Mouse (Mus musculus) gastrocnemius, postnatal 14 days (tissue): ENCODE data around the gene Mettl24. TPM values are rescaled to one million over a fixed set of nuclear protein-coding genes. Genes with fewer than 3 reads are reported as not detected.
"Not testable (repeated sequence)": the region's sequence is repeated elsewhere in the genome, so short reads cannot be mapped to it uniquely, and the experiment has no call there.

ENCODE experiments used
- DNase-seq: peaks from one replicate; pipeline ENCODE4 v3.0.0; 2021; ENCODE audit warnings: mixed read lengths
- intact Hi-C: fragments of 180-260 bp; cut with DNase I; formaldehyde crosslinking; loops from one replicate; pipeline ENCODE4 v1.15.1; 2025; ENCODE audit warnings: low total_unique reads
- total RNA-seq, 2 experiments: library from RNA; stranded (reverse); gene quantifications; 2 replicates each; pipeline ENCODE4 v1.2.3; 2021

The Mettl24 gene
- total RNA-seq, 2 experiments from 2014 or later = 0.88 to 1.1 TPM

DNA sequence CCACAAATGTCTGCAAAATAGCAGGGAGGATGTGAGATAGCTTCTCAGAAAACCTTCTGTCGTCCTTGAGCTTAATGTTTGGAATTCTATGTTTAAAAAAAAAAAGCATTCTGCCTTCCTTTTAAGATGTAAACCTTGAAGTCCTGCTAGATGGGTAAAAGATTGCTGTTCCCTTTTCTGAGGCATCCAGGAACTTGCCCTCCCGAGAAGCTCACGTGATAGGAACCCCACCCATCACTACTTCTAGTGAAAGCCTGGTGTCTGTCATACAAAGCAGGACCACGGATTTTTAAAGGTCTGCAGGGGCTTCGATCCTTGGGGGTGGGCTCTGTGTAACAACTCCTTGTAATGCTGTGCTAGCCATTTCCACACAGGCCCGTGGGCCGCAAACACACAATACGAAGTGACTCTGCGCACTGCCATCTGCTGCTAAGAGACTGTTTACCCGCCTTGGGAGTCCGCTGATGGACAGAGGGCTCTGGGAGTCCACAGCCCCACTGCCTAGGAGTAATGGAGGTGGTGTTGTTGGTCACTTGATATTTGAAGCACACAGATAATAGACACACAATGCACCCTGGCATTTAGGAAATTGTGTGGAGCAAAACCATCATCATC, 43.3 kb downstream of the Mettl24 start:
- intact Hi-C loops = no loop called here

DNA sequence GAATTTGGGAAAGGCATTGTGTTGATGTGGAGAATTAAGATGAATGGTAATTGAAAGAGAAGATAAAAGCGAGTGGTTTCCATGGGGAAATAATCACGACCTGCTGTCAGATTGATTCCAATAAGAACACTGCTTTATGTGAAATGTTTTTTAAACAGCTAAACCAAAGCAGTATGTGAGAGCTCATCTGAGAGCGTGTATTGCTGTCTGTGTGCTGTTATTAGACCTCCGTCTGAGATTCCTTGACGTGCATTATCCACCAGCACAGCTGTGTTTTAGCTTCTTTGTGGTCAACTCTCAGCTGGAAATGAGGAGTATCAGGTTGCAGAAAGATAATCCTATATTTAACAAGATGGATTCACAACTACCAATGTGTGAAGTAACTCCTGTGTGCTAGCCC, 43.9 kb downstream of the Mettl24 start:
- DNase-seq = no peak
- intact Hi-C loops = no loop called here

More for the DNA sequence above, 43.3 kb downstream of the Mettl24 start:
- DNase-seq = no peak

DNA sequence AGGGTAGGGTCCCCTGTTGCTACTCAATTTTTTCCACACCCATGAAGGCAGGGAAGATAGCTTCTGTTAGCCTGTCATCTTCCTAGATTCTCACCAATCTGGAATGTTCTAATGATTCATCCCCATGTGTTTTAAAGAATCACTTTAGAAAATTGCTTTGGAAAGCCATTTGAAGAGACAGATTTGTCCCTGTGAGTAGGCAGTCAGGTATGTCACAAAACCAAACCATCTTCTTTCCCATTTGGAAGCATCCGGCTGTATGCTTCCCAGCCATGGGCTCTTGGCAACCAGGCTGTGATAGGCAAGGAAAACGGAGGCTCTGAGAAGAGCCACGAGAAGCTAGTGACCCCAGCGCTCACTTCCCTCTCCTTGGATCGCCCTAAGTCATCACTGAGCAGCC, 47.1 kb downstream of the Mettl24 start:
- DNase-seq = no peak
- intact Hi-C loops = no loop called here

DNA sequence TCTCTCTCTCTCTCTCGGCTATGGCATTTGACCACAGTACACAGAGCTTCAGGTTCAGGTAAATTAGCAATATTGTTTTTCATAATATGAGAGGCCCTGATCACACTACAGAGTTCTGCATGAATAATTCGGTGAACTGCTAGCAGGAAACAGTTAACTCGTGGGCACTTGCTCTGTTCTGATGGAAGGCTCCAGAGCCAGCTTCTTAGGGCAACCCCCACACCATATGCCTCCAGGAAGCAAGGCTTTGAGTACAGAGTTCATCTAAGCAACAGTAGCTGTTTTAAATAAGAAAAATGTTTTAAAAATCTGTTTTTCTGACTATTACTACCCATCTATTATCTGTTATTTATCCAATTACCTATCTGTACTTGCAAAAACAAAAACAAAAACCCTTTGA, 50.2 kb downstream of the Mettl24 start:
- DNase-seq = no peak
- intact Hi-C loops = no loop called here

DNA sequence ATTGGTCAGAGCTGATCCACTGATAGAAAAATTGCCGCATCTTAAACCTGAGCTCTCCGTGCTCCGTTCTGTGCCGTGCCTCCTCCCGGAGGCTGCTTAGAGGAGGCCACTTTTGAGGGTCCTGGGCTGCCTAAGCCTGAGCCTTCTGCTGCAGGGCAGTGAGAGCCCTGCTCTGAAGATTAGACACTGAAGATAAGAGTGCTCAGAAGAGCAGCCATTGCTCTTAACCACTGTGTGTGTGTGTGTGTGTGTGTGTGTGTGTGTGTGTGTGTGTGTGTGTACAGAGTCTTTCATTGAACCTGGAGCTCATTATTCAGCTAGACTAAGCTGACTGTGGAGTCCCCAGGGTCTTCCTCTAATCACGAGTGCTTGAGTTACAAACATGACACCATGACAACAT, 53.1 kb downstream of the Mettl24 start:
- intact Hi-C loops = no loop called here
- no peak for DNase-seq

DNA sequence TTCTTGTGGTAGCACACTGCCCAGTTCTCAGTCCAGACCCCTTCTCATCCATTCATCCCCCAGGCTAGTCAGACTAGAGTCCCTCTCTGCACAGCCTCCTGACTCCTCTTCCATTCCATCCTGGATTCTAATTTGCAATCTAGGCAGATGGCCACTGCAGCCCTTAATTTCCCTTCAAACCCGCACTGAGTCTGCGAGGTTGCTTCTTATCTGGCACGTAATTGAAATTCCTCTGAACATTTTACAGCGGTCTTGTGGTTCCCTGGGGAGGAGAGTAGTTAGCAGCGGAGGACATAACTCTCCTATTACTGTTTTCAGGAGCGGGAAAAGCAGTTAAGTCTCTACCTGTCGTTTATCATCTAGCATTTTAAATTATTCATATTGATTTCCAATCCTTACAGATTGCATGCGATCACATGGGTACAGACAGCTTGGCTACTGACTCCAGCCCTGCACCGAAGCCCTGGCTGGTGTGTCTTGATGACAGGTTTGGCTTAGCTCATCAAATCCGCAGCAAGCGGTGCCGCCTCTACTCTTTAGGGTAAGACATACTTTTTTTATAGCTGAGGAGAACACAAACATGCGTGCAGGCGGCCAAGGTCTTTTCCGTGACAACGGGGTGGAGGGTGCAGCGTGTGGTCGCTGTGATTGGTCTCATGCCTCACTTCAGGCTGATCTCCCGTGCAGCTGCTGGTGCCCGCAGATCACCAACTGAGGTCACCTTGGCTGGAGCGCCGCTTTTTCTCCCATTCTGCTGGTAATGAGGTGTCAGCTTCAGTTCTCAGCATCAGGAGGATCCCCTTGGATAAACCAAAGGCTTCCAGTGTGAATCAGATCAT, 54.4 kb downstream of the Mettl24 start:
- intact Hi-C loops = no loop called here
- no peak for DNase-seq

DNA sequence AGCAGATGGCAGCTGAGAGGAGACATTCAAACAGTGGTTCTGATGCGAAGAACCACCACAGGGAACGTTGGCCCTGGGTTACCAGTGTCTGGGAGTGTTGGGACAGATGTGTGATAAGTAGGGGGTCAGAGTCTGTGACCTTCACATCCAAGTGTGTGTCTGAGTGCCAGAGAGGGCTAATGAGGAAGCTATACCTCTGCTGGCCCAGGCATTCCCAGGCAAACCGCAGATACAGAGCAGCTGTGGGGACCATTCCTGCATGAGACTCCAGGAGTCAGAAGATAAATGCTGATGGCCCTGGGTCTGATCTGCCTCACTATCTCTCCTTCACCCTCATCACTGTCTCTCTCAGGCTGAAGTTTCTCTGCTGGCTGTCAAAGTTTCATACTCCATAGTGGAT, 57.6 kb downstream of the Mettl24 start:
- DNase-seq = no peak
- intact Hi-C loops = no loop called here

DNA sequence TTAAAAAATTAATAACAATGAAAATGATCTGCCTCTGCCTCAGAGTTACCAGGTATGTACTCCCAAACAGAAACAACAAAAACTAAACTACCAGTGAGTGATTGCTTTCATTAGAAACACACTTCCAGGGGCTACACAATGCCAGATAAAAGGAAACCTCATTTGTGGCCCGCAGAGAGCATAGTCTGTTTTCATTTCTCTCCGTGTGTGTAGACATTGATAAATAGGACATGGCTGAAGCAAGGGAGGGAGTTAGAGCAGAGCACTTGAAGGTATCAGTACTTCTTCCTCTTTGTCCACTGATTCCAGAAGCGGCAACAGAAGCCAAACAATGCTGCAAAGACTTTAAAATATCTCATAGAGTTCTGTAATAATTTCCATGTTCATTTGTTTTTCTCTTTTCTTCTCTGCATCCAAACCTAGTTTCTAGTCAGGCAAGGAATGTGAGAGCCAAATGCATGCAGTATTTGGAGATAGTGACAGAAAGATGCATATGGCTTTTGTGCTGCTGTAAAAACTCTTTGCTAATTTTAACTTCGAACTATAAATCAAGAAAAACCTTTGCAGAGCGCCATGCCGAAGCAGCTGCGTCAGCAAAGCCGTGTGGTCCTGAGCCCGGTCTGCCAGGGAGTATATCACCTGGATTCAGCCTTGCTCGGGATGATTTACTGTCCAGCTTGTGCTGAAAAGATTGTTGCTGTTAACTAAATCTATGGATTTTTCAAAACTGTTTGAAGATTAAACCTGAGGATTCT, 67.4 kb downstream of the Mettl24 start:
- DNase-seq = no peak
- intact Hi-C loops = no loop called here

DNA sequence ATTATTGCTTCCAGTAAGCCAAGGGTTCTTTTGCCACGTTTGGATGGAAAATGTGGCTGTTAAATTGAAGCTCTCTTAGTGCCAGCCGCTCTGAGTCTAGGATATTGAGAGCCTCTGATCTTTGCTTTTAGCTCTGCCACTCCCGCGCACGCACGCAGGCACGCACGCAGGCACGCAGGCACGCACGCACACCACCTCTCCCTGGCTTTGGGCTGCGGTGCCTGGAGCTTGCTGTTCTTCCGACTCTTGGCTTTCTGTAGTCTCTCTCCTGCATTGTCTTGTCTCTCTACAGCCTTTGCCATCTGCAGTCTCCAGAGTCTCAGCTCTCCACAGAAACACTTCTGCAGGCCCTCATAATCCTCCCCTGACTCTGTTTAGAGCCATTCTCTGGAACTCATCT, 68.1 kb downstream of the Mettl24 start:
- intact Hi-C loops = no loop called here

DNA sequence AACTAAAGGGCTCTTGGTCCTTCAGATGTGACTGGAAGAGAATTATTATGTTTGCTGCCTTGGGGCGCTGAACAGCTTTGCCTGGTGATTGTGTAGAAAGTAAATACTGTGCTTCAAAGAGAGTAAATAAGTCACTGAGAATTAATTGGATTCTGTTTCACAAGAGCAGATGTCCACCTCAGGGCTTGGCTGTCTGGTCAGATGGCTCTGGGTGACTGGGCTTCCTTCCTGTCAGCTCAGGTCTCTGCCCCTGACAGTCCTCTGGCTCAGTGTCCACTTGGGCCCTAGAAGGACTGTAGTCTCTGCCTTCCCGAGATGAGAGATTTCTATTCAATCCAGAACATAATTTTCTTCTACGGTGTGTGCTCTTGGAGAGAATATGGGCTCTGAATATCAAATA, 70.0 kb downstream of the Mettl24 start:
- no peak for DNase-seq
- intact Hi-C loops = no loop called here

More for the DNA sequence above, 68.1 kb downstream of the Mettl24 start:
- no peak for DNase-seq

DNA sequence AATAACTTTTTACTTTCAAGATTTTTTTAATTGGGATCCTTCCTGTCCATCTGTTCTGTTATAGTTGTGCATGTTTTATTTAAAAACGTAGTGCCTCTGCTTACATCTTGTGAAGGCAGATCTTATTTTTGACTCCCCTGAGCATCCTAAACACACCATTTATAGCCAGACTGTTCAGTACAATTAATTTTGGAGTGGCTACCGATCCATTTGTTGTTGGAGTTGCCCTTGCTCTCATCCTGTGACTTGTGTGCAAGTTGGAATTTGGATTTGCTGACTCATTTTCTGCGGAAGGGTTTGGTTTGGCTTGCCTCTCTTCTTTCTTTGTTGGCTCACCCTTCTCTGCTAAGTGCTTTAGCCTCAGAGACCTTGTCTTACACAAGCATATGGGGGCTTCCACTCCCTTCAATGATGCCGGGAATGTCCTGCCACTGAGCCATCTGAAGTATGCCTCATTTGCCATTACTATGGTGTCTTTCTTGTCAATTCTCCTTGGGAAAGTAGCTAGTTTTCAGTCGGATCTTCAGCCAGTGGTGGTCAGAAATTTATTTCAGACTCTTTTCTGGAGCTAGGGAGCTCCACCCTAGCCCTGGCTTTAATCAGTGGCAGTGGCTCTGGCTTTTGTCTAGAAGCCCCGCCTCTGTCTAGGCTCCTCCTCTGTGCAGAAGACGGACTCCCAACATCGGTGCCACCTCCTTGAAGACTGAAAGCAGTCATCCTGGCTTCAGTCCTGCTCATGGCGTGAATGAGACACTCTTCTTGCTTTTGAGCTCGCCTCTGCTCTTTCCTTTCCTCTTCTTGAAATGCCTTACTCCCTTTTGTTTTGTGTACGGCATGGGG, 75.3 kb downstream of the Mettl24 start:
- peak; percentile 23 for DNase-seq
- intact Hi-C loops = no loop called here

DNA sequence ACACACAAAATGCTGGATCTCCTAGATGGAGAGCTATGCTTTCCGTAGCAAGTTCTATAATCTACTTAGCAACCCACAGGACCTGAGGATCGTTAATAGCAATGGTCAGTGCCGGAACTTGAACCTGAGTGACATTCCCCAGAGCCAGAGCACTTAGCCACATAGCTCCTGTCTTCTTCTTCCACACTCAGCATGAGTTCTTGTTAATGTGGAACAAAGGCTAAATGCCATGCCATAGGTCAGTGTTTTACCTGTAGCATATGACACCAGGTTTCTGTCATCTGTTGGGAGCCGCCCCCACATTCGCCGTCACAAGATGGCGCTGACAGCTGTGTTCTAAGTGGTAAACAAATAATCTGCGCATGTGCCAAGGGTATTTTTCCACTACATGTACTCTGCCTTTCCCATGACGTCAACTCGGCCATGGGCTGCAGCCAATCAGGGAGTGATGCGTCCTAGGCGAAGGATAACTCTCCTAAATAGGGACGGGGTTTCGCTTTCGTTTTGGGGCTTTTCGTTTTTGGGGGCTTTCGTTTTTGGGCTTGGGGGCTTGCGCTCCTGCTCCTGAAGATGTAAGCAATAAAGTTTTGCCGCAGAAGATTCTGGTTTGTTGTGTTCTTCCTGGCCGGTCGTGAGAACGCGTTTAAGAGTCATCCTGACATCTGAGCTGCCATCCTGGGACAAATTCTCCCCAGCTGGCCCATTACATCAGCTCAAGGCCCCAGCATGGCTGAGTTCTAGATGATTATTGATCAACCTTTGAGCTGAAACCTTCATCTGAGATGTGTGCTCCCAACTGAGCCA, 76.5 kb downstream of the Mettl24 start:
- intact Hi-C loops, DNase-seq: not testable (repeated sequence)

DNA sequence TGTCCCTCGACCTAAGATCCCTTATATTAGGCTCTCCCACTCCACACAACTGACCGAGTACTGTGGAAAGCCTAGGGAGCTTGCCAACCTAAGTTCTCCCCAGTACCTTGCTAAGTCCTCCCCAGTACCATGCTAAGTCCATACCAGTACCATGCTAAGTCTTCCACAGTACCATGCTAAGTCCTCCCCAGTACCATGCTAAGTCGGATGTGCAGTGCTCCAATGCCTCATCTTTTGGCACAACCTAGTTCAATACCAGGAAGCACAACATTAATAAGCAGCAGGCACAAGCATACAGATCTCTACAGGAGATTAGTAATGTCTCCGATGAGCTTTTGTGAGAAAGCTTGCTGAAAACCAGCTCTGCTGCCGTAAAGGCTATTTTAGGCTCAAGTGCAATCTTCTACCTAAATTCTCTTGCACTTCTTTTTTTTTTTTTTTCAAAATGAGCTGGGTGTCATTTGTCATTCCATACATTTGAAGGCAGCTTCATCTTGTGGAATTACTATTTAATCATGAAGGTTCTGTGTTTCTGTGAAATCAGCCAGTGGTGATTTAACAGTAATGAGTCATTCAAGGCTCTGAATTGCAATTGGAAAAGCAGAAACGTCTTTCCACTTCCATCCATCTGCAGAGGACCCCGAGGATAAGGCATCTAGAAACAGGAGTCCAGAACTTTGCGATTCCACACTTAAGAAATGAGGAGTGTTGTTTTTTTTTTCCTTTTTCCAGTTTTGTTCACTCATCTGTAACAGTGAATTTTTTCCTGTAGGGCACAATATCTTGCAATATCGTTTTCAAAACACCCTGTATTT, 77.3 kb downstream of the Mettl24 start:
- DNase-seq = no peak
- intact Hi-C loops = no loop called here

DNA sequence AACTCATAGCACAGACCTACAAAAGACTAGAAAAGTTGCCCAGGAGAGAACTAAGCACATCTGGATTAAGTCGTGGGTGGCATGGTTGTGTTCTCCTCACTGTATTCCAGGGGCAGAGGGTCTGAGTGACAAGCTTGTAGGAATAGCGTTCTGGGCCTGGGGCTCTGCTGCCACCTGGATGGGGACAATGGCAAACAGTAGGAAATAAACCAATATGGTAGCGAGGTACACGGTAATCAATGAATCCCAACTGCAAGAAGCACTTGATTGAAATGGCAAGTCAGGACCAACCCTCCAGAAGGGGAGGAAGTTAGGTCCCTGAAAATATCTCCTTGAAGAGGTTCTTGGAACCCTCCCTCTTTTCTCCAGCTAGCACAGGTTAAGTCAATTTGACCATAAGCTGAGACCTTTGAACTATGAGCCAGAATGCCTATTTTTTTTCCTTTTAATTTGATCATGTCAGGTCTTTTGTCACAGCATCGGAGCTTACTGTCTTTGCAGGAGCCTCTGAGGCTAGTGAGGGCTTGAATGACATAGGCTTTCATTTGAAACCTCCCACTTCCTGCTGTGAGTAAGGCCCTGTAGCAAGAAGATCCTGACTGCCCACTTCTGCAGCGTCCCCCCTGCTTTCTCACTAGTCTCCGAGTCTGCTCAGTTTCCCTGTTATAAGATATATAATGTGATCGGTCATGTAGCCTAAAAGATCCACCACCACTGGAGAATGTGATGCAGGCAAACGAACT, 78.1 kb downstream of the Mettl24 start:
- intact Hi-C loops = no loop called here
- DNase-seq = no peak

DNA sequence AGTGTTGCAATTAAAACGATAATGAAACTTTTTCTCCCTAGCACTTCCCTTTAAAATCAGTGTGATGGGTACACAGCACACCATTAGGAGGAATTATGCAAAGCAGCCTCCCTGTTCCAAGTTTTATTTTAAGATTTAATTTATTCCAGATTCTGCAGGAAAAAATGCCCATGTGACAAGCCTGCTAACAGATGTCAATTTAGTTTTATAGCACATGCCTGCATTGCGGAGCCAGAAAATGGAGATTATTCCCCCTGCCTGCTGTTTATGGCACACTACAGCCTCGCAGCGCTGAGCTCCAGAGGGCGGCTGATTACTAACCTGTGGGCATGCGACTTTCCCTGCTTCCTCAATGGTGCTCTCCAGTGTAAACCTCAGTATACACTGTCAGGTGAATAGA, 79.5 kb downstream of the Mettl24 start:
- intact Hi-C loops = no loop called here
- no peak for DNase-seq

DNA sequence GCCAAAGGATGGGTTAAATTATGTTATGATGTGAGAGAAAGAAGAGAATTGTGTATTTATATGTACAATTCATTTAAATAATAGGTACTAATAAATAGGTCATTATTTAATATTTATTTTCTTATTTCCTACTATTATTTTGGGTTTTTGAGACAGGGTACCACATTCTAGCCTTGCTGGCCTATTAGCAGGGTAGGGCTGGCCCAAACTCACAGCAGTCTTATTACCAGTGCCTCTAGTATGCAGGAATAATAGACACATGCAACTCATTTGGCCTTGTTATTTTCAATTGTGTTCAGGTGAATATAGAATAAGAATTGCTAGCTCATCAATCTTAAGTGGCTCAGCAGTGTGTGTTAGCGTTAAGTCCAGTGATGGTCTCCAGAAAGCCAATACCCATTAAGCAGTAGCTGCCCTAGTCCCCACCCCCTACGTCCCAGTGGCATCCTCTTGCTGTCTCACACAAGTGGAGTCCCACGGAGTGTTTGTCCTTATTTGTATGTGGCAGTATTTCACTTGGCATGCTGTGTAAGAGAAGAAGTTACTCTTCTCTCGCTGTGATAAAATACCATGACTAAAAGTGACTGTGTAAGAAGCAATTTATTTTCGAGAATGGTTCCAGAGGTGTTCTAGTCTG, 80.1 kb downstream of the Mettl24 start:
- intact Hi-C loops = no loop called here
- no peak for DNase-seq

DNA sequence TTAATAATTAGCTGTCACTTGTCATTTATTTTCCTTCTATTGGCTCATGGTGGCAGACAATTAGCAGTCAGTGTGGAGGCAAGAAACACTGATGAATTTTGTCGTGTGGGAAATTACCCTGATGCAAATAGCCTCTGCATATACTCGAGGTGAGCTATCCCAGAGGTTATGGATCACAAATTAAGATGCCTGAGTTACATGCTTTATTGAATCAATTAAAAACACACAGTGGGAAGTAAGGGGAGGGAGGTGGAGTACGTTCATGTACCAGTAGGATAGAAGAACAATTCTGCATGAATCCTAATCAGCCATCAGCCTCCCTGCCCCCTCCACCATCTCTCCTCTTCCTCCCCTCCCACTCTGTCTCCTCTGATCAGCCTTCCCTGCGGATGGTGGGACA, 89.2 kb downstream of the Mettl24 start:
- no peak for DNase-seq
- intact Hi-C loops = no loop called here
